Mouse (Mus musculus) left cerebral cortex, adult 8-10 months (tissue): ENCODE data around the gene Srp72. TPM values are rescaled to one million over a fixed set of nuclear protein-coding genes. Genes with fewer than 3 reads are reported as not detected.
A peak's percentile ranks its signal among the peaks of the same experiment; 100 is the strongest.
"Not testable (repeated sequence)": the region's sequence is repeated elsewhere in the genome, so short reads cannot be mapped to it uniquely, and the experiment has no call there.

Experiments
- DNase-seq, 2 experiments: peaks; one replicate each; pipeline ENCODE4 v3.0.0; 2022; ENCODE audit warnings: low spot score in 2 of 2
- total RNA-seq, 4 experiments: library from RNA; stranded (reverse); gene quantifications; 2 replicates each; pipeline ENCODE4 v1.2.4; 2022

Gene Srp72
- total RNA-seq, 4 experiments from 2014 or later = 91.9 to 105 (median 103) TPM

DNA sequence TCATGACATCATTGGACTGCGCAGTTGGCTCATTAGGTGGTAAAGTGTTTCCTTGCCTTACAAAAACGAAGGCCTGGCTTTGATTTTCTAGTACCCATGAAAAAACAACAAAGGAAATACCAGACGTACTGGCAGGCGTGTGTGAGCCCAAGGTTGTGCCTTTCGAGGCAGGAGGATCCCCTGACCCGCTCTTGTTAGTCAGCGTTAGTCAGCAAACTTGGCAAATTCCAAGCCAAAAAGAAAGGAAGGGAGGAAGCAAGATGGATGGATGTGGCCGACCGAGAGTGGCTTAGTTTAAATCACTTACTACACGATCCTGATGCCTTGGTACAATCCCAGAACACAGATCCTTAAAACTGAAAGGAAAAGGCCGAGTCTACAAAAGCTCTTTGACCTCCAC, 11.9 kb upstream of the Srp72 start:
- no peak for DNase-seq

DNA sequence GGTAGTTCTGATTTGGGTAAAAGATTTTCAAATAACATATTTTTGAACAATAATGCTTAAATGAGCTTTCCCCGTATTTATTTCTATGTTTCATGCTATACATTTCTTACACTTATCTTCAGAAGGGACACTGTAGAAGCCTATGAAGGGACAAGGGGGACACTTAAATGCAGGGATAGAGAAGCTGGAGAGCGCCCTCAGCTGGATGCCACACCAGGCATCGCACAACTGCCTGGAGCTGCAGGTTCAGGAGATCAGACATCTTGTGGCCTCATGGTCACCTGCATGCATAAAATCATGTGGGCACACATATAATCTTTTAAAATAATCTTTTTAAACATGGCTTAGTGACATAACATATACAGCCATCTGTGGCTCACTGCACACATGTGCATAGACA, 9.8 kb upstream of the Srp72 start:
- no peak for DNase-seq

DNA sequence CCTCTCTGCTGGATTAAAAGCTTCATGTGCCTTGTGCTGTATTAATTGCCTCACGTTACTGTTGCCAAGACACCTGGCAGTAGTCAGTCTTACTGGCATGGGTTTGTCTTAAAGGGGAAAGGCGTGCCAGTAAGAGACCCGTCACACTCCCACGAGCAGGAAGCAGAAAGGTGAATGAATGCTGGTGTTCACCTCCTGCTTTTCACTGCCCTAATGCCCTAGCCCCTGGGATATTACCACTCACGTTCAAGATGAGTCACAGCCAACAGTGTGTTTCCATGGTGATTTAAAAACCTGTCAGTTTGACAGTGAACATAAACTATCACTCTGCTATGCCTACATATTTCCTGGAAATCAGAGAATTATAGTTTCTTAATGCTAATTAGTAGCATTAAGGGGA, 5.2 kb upstream of the Srp72 start:
- DNase-seq = no peak

DNA sequence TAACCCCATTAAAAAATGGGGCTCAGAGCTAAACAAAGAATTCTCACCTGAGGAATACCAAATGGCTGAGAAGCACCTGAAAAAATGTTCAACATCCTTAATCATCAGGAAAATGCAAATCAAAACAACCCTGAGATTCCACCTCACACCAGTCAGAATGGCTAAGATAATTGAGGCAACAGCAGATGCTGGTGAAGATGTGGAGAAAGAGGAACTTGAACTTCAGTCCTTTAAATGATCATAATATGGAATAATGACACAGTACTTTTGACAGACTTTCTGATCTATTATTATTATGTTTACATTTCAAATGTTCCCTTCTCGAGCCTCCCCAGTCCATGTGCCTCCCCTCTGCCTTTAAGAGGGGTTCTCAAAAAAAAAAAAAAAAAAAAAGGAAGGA, 3.4 kb upstream of the Srp72 start:
- not testable (repeated sequence) for DNase-seq

DNA sequence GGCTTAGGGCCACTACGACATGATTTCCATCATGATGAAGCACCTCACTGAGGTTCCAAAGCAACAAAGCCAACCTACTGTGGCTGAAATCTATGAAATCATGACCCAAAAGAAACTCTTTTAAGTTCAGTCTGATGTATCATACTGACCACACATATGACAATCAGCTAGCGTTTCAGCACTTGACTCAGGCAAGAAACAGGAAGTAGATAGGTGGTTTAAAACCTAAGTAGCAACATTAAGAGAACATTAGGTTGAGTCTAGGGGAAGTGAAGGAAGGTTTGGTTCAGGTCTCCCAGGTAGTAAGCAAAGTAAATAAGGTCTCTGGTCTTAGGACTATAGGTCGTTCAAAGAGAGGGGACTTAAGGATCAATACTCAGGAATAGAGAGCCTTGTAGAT, 995 bp upstream of the Srp72 start:
- DNase-seq = no peak

DNA sequence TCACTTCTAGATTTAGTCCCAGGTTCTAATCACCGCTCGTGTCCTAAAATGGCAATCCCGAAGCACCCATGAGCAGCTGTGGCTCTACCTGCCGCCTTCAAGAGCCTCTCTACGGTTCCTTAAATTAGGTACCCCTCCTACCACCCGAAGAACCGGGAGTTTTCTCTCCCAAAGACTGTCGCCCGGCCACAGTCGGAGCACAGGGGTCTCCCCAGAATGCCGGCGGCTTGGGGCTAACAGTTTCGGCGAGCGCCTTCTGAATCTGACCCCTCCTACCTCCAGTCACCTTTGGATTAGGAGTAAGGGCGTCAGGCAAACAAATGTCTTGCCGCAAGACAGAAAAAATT, 303 bp upstream of the Srp72 start:
- DNase-seq = no peak

DNA sequence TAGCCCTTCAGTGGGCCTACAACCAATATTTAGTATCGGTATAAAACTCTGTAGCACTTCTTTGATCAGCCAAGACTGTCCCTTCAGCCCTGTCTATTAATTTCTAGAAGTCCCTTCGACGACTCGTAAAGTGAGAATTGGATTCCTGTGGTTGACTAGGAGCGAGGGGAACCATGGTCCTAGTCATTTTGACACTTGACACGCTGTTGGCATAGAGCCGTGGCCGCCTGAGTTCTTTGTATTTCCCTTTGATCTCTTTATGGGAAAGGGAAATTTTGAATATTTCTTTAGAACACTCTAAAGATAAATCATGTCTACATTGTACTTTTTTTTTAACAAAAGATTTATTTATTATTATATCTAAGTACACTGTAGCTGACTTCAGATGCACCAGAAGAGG, 1.3 kb downstream of the Srp72 start:
- no peak for DNase-seq

DNA sequence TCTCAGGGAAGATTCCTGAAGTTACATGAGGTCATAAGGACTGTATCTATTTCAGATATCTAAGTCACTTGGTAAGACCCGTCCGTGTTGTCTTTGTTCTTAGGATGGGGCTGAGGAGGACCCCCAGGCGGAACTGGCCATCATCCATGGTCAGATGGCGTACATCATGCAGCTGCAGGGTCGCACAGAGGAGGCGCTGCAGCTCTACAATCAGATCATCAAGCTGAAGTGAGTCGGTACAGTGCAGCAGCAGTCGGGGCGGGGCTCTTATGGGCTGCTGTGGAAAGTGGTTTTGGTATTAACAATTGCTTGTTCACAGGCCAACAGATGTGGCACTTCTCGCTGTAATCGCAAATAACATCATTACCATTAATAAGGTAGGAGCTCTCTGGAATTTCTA, 9.5 kb downstream of the Srp72 start:
- DNase-seq = no peak

DNA sequence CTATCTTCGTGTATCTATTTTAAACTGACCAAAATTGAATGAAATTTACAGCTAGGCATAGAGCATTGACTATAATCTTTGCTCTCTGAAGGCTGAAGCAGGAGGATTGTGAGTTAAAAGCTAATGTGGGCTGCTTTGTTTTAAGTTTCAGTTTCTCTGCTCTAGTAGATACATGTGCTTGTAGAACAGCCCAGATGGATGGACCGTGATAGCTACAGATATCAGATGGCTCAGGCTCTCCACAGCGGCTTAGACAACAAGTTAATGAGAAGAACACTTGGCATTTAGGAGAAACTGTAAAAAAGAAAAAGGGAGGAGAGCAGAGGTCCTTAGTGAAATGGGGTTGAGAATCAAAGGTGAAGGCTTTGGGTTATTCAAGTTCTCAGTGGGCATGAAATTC, 16.3 kb downstream of the Srp72 start:
- DNase-seq = no peak

DNA sequence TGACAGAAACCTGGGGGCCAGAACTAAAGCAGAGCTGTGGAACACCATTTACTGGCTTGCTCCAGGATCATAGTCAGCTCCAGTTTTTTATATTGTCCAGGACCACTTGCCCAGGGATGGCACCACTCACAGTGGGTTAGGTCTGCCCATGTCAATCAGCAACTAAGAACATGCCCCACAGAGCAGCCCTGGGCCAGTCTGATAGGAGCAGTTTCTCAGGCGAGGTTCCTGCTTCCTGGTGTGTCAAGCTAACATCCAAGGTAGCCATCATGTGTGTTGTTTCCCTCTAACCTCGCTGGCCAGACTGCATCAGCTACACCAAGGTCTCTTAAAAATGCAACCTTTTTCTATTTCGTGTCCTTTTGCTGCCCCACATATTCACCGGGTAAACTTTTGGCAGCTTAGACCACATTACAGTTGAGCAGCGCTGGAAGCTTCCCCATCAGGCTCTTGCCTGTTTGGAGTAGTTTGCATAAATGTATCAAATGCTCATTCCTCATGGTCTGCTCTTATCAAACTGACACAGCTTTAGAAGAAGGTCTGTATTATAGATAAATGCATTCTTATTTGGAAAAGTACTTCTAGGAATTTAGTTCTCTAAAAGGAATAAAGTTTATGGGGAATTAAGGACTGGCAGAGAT, 18.8 kb downstream of the Srp72 start:
- no peak for DNase-seq

DNA sequence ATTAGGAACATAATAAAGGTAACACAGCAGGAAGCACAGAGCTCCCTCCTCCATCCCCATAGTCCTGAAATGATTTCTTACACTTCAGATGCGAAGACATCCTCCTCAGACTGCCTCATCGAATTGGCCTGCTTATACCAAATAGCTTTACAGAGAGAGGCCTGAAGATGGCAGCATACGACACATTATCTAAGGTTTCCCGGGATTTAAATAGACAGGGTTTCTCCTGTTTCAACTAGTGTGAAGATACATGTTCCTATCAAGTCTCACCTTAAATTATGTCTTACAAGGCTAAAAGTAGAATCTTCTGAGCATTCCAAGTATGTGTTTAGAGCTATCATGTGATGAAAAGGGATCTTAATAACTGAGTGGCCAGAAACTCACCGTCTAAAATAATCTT, 23.9 kb downstream of the Srp72 start:
- no peak for DNase-seq

DNA sequence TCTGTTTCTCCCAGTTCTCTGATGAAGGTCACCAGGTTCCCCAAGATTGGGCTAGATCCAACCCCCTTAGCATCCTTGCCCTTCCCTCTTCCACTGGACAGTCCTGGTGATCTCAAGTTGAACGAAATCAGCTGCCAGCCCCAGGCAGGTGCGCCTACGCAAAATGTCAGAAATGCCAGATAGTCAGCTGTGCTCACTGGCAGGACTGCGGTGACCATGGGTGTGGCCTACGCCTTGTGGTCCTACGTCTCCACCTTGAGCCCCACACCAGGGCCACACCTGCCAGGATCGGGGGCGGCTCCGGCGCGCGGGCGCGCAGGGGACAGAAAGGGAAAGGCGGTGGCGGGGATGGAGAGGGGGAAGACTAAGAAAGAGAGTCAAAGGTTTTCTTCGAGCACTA, 26.7 kb downstream of the Srp72 start:
- DNase-seq = no peak

DNA sequence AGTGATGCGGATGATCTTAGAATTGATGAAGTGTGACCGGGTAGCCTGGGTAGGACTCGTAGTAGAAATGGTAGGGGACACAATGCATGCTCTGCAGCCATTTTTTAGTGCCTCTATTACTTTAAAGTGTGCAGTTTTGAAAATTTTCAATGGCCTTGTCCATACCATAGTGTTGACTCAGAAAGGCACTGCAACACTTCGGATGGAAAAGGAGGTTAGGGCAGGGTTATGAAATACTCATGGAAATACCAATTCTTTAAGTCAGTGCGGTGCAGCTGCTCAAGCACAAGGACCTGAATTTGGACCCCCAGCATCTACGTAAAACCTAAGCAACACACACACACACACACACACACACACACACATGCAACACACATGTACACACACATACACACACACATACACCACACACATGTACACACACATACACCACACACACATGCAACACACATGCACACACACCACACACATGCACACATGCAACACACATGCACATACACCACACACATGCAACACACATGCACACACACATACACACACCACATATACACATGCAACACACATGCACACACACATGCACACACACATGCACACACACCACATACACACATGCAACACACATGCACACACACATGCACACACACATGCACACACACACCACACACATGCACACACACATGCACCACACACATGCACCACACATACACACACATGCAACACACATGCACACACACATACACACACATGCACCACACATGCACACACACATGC, 29.8 kb downstream of the Srp72 start, which contains the start of gene Arl9:
TSS of gene Arl9 (plus strand) at position 5 of the 771 bp plus-strand sequence.
- DNase-seq = no peak

DNA sequence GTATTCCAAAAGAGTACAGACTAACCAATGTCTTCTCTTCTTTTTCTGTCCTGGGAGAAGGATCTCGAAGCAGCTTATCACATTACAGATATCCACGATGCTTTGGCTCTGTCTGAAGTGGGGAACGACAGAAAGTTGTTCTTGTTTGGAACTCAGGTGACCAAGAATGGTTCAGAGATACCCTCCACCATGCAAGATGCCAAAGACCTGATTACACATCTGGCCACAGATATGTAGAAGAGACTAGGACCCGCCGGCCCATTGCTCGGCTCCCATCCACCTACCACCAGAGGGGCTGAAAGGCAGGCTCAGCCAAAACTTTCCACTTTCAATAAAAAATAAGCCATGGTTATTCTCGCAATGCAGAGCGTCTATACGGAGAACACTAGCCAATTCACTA, 35.9 kb downstream of the Srp72 start:
- no peak for DNase-seq

DNA sequence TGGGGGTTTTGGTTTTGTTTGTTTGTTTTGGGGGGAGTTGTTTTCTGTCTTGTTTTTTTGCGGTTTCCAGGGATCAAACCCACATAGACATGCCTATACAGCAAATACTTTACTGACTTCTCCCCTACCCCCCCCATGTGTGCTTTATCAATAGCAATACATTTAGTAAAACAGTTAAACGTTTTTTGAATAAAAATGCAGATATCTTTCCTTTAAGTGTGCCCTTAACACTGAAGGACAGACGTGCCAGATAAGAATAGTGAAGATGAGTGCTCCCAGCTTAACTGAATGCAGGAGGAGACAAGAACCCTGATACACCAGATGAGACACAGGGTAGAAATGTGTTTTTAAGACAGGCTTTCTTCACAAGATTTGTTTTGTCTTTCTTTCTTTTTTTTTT, 36.6 kb downstream of the Srp72 start:
- DNase-seq = no peak

DNA sequence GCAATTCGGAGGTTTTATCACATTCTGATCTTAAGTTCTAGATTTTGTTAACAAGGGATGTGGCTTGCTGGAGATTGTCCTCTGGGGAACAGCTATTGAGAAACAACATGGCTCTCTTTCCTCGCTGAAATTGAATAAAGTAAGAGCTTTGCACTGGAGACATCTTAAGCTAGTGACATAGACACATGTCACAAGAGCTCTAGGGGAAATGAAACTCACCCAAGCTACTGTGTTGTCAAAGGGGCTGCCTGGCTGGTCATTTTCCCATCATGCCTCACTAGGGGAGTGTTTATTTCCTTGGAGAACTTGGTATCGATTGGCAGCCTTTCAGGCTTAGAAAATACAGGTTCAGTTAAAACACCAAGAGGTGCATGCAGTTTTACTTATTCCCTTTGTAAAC, 38.7 kb downstream of the Srp72 start:
- no peak for DNase-seq

DNA sequence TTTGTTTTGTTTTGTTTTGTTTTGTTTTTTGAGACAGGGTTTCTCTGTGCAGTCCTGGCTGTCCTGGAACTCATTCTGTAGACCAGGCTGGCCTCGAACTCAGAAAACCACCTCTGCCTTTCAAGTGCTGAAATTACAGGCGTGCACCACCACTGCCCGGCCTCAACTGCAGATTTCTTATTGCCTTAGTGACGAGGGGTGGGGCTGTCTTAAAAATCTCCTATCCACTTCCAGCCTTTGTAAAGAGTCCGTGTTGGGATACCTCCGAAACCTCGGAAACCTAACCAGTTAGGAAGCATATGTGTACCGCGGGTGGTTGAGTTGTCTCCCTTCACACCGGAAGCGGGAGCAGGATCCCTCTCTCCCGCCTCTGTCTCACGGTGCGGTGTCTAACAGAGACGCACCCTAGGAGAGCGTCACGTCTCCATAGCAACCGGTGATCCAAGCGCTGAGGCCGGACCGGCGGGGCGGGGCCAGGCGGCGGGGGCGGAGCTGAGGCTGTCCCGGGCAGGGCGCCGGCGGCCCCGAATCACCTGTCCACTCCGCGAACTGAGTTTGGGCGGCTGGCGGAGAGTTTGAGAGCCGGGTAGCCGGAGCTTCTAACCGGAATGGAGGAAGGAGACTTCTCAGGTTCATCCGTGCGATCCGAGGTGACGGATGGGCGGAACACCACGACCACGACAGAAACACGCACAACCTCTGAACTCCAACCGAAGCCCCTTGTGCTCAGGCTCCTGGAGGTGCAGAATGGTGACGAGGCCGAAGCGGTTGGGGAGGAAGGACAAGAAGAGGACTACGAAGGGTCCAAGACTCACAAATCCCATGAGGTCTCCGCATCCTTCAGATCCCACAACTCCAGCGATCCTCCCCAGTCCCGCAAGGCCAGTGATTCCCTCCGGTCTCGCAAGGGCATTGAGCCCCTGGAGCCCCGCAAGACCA, 41.3 kb downstream of the Srp72 start, which contains the start of gene Thegl:
TSS of gene Thegl (plus strand) at position 480 of the 939 bp plus-strand sequence.
- peak; percentile 38 to 68 for DNase-seq

DNA sequence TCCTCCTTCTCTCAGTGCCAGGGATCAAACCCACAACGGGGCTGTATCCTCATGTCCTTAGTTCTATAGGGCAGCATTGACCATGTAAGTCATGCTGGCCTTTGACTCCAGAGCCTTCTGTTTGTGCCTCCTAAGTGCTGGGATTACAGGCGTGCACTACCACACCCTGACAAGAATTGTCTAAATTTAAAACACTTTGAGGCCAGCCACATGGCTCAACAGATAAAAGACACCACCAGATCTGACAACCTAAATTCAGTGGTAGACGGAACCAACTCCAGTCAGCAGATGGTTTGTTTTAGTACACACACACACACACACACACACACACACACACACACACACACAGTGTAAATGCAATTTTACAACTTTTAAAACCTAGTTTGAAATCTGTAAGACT, 53.6 kb downstream of the Srp72 start:
- DNase-seq = no peak

DNA sequence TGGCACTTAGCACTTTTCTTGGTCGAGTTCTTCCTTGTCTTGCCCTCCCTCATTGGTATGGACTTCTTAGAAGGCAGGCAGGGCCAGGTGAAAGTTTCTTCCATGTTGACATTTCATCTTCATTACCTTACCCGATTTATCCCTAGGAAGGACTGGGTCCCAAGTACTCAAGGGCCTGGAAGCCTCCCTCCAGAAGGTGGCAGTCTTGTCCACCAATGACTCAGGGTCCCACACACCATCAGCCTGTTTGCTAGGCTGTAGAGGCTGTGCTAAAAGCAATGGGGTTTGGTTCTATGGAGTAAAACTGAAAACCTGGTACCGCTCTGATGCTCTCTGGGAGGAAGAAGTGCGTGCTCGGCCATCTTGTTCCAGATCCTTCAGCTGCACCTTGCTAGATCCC, 55.3 kb downstream of the Srp72 start:
- no peak for DNase-seq

DNA sequence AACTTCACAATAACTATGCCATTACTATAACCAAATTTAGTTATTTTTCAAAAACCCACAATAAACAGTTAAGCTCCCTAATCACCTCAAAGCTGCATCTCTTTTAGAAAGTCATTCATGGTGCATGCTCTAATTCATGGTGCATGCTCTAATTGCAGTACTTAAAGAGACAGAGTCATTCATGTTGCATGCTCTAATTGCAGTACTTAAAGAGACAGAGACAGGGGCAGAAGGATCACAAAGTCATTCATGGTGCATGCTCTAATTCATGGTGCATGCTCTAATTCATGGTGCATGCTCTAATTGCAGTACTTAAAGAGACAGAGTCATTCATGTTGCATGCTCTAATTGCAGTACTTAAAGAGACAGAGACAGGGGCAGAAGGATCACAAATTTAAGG, 60.6 kb downstream of the Srp72 start:
- not testable (repeated sequence) for DNase-seq

DNA sequence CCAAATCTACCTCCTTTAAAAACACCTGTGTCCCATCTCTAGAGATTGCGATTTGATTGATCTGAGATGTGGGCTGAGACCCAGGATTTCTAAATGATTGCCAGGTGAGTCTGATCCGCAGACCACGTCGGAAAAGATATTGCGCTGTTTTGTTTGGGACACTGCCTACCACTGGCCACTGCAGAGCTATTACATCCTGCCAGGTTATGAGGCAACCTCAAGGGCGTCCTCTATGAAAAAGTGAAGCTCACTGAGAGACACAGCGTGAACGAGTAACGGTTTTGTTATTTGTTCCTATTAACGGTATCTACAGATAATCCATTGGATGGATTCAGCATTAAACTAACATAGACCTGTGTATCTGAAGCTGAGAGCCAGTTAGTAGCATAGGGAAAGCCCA, 64.0 kb downstream of the Srp72 start:
- no peak for DNase-seq

DNA sequence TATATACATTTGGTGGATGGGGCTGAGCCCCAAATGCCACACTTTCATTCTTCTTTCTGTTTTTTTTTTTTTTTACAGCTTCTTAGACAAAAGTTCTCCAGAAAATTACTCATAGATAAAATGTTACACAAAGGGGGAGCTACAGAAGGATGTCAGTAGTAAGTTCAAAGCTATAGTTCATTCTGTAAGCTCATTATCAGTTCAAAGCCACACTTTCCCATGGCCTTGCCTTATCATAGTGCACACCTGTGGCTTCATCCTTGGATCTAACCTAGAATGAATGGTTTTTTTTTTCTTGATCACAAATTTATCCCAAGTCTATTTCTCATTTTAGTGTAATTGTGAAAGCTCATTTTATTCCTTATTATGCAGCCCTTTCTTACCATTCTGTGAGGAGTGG, 64.9 kb downstream of the Srp72 start:
- no peak for DNase-seq
